Mouse (Mus musculus) brain, embryonic 14.5 days (tissue): ENCODE data around the gene Nrxn2. TPM values are rescaled to one million over a fixed set of nuclear protein-coding genes. Genes with fewer than 3 reads are reported as not detected.

Source experiments
- DNase-seq: peaks from one replicate; pipeline ENCODE4 v3.0.0-alpha.2; 2011; ENCODE audit warnings: low read depth
- CTCF ChIP-seq: fragments of 200-500 bp; IDR thresholded peaks from 2 replicates; pipeline ENCODE4 v1.5.1; 2012; ENCODE audit warnings: inconsistent platforms, mild to moderate bottlenecking, moderate library complexity, borderline replicate concordance; ENCODE audit not compliant: insufficient read depth, insufficient read length; ENCODE audit errors: extremely low read depth
- POLR2A ChIP-seq: fragments of 200-500 bp; IDR thresholded peaks from 2 replicates; pipeline ENCODE4 v1.6.1; 2012; ENCODE audit warnings: mild to moderate bottlenecking, inconsistent platforms, borderline replicate concordance; ENCODE audit not compliant: poor library complexity, insufficient read depth, insufficient read length, severe bottlenecking; ENCODE audit errors: extremely low read depth
- polyA plus RNA-seq: library from polyadenylated mRNA; depleted of rRNA; stranded (reverse); fragments of >200 nt; gene quantifications from 2 replicates; pipeline ENCODE4 v1.2.3, GENCODE M21; 2012

Nrxn2 gene
- polyA plus RNA-seq, 1 experiment, result 311 TPM

DNA sequence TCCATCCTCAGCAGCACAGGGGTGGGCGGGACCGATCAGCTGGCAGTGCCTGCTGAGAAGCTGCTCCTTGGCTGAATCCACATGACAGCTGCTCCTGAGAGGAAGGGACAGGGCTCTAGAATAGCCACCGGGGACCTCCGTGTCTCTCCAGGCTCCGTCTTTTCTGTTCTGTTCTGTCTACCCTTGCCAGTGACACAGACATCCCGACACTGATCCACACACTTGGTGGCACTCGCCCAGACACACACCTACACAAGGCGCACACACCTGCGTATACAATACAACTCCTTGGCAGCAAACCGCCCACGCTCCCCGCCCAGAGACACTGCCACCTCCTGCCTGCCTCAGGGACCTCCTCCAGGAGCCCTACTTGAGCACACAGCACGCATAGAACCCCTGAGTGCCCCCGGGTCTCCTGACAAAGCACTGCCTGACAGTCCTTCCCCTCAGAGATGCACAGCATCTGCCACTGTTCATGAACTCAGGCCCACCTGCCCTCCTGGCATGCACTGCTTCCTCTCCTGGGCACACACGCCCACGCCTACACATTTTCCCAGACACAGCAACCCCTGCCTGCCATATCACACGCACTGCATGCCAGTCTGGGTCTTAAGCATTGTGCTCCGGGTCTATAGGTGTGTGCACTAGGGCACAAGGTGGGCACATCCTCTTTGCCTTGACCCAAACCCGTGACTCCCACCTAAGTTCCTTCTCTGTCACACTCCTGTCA, 2.1 kb downstream of the Nrxn2 start:
- no peak for DNase-seq
- TF ChIP-seq POLR2A, result no peak
- TF ChIP-seq CTCF, result no peak

- TF ChIP-seq POLR2A (no peak), CTCF (no peak)
- DNase-seq, result no peak
Observed at GRCm38 (mm10) chr19:6421211-6421590, 2.7 kb downstream of the Nrxn2 start.

DNA sequence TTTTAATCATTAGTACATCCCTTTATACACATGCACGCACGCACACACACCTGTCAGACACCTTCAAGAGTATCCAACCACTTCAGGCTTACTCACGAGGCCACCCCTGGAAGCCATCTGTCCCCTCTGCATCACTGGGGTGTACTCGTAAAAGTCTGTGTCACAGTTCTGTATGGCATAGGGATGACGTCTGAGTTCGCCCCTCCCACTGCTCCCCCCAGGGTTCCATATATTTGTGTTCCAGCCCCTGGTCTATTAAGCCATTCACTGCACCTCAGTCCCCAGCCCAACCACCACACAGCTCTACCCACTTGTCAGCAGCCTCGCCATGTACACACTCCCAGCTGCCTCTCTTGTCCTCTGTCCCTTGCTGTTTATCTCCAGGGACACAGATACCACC, 3.5 kb downstream of the Nrxn2 start:
- no peak for TF ChIP-seq POLR2A
- no peak for TF ChIP-seq CTCF
- no peak for DNase-seq

- TF ChIP-seq CTCF (no peak), POLR2A (no peak)
- DNase-seq, result no peak
Observed at GRCm38 (mm10) chr19:6423241-6423640, 4.7 kb downstream of the Nrxn2 start.

DNA sequence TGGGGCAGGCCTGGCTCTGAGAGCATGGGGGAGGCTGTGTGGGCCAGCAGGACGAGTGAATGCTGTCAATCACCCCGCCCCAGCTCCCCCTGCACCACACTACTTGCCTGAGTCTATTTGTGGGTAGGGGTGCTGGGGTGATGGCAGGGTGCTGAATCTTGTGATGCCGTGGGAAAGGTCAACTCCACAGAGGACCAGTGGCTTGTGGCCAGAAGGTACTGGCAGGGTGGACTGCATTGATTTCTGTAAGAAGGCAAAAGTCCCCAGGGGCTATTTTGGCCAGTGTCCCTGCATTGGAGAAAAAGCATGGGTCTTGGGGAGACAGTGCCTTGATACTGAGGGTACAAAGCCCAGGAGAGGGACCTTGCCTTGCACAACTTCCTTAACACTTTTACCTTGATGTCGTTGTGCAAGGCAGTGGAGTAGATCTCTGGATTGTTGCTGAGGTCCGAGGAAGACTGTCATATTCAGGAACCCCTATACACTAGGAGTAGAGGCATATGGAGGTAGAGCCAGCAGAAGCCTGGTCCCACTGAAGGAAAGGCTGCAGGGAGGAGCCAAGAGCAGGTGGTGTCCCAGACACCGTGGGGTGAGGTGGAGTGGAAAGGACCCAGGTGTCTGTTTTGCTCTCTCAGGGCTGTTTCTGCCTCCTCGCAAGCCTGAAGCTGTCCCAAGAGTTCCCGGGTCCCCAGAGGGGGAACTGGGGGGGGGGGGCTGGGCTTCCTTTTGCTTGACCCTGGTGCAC, 5.8 kb downstream of the Nrxn2 start:
- no peak for TF ChIP-seq POLR2A
- no peak for TF ChIP-seq CTCF
- DNase-seq, result no peak

GRCm38 (mm10) chr19:6425595-6425994, 7.1 kb downstream of the Nrxn2 start:
- TF ChIP-seq POLR2A (no peak), CTCF (no peak)
- peak; percentile 86 for DNase-seq

DNA sequence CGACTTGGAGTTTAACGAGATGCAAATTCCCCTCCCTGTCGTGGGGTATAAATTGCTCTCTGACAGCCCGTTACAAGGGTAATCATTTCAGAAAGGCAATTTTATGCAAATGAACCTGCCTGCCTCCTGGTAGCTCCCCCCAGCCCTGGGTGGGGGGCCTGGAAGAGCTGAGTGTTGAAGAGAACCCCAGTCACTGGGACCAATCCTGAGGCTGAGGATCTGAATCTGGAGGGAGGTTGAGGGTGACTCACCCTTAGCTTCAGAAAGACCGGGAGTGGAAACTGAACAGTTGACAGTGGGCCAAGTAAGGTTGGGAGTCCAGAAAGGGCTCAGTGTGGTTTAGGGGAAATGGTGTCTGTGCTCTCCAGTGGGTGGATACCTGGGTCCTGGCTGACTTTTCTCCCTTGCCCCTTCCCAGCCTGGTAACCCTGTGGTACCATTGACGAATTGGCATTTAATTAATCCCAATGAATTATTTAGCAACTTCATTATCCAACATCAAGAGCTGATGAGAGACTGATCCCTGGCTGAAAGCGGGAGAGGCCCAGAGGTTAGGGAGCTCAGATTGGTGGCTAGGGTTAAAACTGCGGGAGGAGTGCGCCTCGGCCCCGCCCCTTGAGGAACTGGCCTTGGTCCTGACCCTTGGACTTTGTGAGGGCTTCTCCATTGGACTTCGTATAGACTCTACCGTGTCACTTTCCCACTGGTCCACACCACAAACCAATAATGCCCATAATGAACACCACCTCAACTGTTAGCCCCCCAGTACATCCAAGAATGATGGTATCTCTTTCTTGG, 8.4 kb downstream of the Nrxn2 start:
- DNase-seq, result peak; percentile 81
- TF ChIP-seq POLR2A (no peak), CTCF (no peak)

- no peak for TF ChIP-seq CTCF
- no peak for TF ChIP-seq POLR2A
- peak; percentile 59 for DNase-seq
Observed at GRCm38 (mm10) chr19:6427653-6428434, 9.3 kb downstream of the Nrxn2 start.

DNA sequence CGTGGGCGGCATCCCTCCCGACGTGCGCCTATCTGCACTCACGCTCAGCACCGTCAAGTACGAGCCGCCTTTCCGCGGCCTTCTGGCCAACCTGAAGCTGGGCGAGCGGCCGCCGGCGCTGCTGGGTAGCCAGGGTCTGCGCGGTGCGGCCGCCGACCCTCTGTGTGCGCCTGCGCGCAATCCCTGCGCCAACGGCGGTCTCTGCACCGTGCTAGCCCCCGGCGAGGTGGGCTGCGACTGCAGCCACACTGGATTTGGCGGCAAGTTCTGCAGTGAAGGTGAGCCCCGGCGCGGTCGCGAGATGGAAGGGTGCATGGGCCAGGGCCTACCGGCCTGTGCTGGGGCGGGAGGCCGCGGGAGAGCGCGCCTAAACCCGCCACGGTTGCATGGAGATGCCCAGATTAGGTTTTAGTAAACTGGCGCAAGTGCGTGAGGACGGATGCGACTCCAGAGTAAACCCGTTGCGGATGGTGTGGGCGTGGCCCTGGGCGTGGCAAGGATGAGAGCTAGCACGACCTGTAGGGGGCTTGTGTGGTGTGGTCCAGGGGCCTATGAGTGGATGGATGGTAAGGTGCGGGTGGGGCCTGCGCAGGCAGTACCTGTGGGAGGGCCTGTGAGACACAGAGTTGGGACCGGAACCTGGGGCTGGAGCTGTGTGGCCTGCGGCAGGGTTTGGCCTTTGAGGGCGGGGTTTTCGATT, 10.1 kb downstream of the Nrxn2 start:
- peak; percentile 58 for DNase-seq
- TF ChIP-seq POLR2A (no peak), CTCF (peak; percentile 23; the same call in 1 of the 2 replicates)

DNA sequence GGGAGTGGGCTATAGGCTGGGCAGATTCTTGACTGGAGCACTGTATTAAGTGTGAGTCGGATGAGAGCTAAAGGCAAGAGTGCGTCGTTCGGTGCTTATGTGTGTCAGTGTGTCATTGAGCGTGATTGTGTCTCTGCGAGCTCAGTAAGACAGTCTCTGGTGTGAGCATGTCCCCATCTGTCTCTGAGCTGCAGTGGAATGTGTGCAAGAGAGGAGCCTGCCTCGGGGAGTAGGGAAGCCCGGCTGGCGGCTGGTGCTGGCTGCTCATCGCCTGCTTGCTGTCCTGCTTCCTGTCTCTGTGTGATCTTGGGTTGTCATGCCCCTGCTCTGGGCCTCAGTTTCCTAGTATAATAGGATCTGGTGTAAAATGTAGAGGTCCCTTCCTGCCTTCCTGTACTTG, 24.5 kb downstream of the Nrxn2 start:
- TF ChIP-seq CTCF (no peak), POLR2A (no peak)
- DNase-seq, result peak; percentile 54
